Mouse (Mus musculus) adrenal gland, adult 8-10 months (tissue): ENCODE measurements at regions not wholly inside any gene's neighbourhood (a gene's known extent, or its start where the extent isn't known, plus 50 kb on each side); places are given as distances from the start of the nearest gene placed in this dataset.
"Not testable (repeated sequence)": the region's sequence is repeated elsewhere in the genome, so short reads cannot be mapped to it uniquely, and the experiment has no call there.

ENCODE experiments used
- DNase-seq: peaks from one replicate; pipeline ENCODE4 v3.0.0; 2022

GRCm38 (mm10) chr1:107677404-107677803 is 87.6 kb downstream of the Serpinb8 start:
- no peak for DNase-seq

- no peak for DNase-seq
Measured at GRCm38 (mm10) chr1:107696858-107697257, 107.1 kb downstream of the Serpinb8 start.

- DNase-seq = no peak
Measured at GRCm38 (mm10) chr1:107706108-107706548, 116.3 kb downstream of the Serpinb8 start.

GRCm38 (mm10) chr1:107708601-107709000 is 118.8 kb downstream of the Serpinb8 start:
- no peak for DNase-seq

GRCm38 (mm10) chr1:107714869-107715268 is 125.1 kb downstream of the Serpinb8 start:
- DNase-seq = no peak

- DNase-seq = no peak
Measured at GRCm38 (mm10) chr1:107719304-107719703, 129.5 kb downstream of the Serpinb8 start.

GRCm38 (mm10) chr1:107728113-107728839 is 138.5 kb downstream of the Serpinb8 start:
- DNase-seq = no peak

- DNase-seq = no peak
Measured at GRCm38 (mm10) chr1:107765307-107765706, 175.5 kb downstream of the Serpinb8 start.

GRCm38 (mm10) chr1:107767198-107767947 is 177.6 kb downstream of the Serpinb8 start:
- DNase-seq = no peak

- DNase-seq = no peak
Measured at GRCm38 (mm10) chr1:107772967-107773366, 183.2 kb downstream of the Serpinb8 start.

- DNase-seq = no peak
Measured at GRCm38 (mm10) chr1:107783079-107783478, 193.3 kb downstream of the Serpinb8 start.

GRCm38 (mm10) chr1:107805823-107806222 is 216.0 kb downstream of the Serpinb8 start:
- DNase-seq = no peak

GRCm38 (mm10) chr1:107807367-107807766 is 217.6 kb downstream of the Serpinb8 start:
- not testable (repeated sequence) for DNase-seq

GRCm38 (mm10) chr1:107811136-107811535 is 221.3 kb downstream of the Serpinb8 start:
- no peak for DNase-seq

GRCm38 (mm10) chr1:107811859-107812258 is 222.1 kb downstream of the Serpinb8 start:
- DNase-seq = no peak

- DNase-seq = no peak
Measured at GRCm38 (mm10) chr1:107837877-107838276, 248.1 kb downstream of the Serpinb8 start.

GRCm38 (mm10) chr1:107852386-107852785 is 262.6 kb downstream of the Serpinb8 start:
- DNase-seq = no peak

- no peak for DNase-seq
Measured at GRCm38 (mm10) chr1:107853001-107853400, 263.2 kb downstream of the Serpinb8 start.

- no peak for DNase-seq
Measured at GRCm38 (mm10) chr1:107897743-107898437, 308.1 kb downstream of the Serpinb8 start.

- no peak for DNase-seq
Measured at GRCm38 (mm10) chr1:107899261-107899660, 309.5 kb downstream of the Serpinb8 start.

GRCm38 (mm10) chr1:107900449-107900848 is 310.6 kb downstream of the Serpinb8 start:
- DNase-seq = no peak

- DNase-seq = no peak
Measured at GRCm38 (mm10) chr1:107900913-107901312, 311.1 kb downstream of the Serpinb8 start.
